Mouse (Mus musculus) liver, postnatal 0 days (tissue): ENCODE measurements at regions not wholly inside any gene's neighbourhood (a gene's known extent, or its start where the extent isn't known, plus 50 kb on each side); places are given as distances from the start of the nearest gene placed in this dataset.
A peak's percentile ranks its signal among the peaks of the same experiment; 100 is the strongest.

Experiments
- ATAC-seq: fragments of 200-750 bp; cut with Nextera tagmentation; 2 replicates; pipeline ENCODE4 v1.8.0; 2017; ENCODE audit warnings: mild to moderate bottlenecking, moderate library complexity
- DNase-seq: peaks from one replicate; pipeline ENCODE4 v3.0.0-alpha.2; 2016
- H3K27ac ChIP-seq: fragments of 300-500 bp; sonication (generic); 2 replicates; pipeline ENCODE4 v1.5.1; 2014; ENCODE audit warnings: antibody characterized with exemption, moderate library complexity, mild to moderate bottlenecking, low read depth
- H3K27me3 ChIP-seq: fragments of 300-500 bp; sonication (generic); 2 replicates; pipeline ENCODE4 v1.6.1; 2014; ENCODE audit warnings: low read length, control low read depth, mixed read lengths; ENCODE audit not compliant: insufficient read depth
- H3K36me3 ChIP-seq: fragments of 300-500 bp; sonication (generic); replicated peaks from 2 replicates; pipeline ENCODE4 v1.6.1; 2014; ENCODE audit warnings: mild to moderate bottlenecking, control low read depth, low read length, moderate library complexity, mixed read lengths; ENCODE audit not compliant: insufficient read depth
- H3K4me1 ChIP-seq: fragments of 300-500 bp; sonication (generic); 2 replicates; pipeline ENCODE4 v1.6.1; 2014; ENCODE audit warnings: antibody characterized with exemption, mild to moderate bottlenecking, control low read depth; ENCODE audit not compliant: insufficient read depth
- H3K4me2 ChIP-seq: fragments of 300-500 bp; sonication (generic); 2 replicates; pipeline ENCODE4 v1.6.1; 2014; ENCODE audit warnings: low read depth, mild to moderate bottlenecking, low read length, moderate library complexity, mixed read lengths
- H3K4me3 ChIP-seq: fragments of 300-500 bp; sonication (generic); 2 replicates; pipeline ENCODE4 v1.5.1; 2014; ENCODE audit warnings: low read depth, low read length
- H3K9ac ChIP-seq: fragments of 300-500 bp; sonication (generic); replicated peaks from 2 replicates; pipeline ENCODE4 v1.6.1; 2014; ENCODE audit warnings: mild to moderate bottlenecking, moderate library complexity
- H3K9me3 ChIP-seq: fragments of 300-500 bp; sonication (generic); 2 replicates; pipeline ENCODE4 v1.6.1; 2016; ENCODE audit warnings: mild to moderate bottlenecking, control low read depth, low read length, mixed read lengths
- CTCF ChIP-seq: sonication (generic); IDR thresholded peaks from 2 replicates; pipeline ENCODE4 v1.5.1; 2016; ENCODE audit warnings: antibody characterized with exemption, low read depth
- EP300 ChIP-seq: IDR thresholded peaks from 2 replicates; pipeline ENCODE4 v1.6.1; 2016; ENCODE audit warnings: antibody characterized with exemption, low read depth, mild to moderate bottlenecking
- WGBS: fragments of 180-500 bp; shearing (Covaris S2); extraction: QIAGEN DNeasy Blood & Tissue Kit; methylation state at CpG from one replicate; pipeline ENCODE4 v1.1.7; 2014; ENCODE audit not compliant: insufficient replicate concordance; 5-methylcytosine and 5-hydroxymethylcytosine counted together

DNA sequence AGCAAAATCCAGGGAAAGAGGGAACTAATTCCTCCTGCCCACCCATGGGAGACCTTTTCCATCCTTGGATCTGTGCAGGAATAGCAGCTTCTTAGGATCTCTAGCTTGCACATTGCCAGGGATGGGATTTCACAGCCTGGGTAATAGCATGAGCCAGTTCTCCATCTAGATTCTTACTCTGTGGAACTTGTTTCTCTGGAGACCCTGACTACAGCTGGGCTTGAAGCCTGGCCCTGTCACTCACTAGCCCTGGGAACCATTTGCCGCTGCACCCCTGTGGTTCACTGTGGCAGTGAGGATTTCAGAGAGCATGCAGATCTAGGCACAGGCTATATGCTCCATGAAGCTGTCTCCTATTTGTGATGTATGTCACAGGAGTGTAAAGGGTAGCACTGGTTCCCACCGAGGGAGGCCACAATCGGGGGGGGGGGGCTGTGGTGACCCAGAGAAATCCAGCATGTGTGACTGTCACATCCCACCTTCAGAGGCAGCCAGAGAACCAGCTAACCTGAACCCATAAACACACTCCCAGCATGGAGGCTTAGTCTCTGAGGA is 183.5 kb downstream of the Gadd45g start:
- H3K9ac ChIP-seq = no peak overlapping the region
- WGBS = 62% methylated on average over 3 of the region's 3 CpGs
- no peak overlapping the region for H3K27ac ChIP-seq
- no peak overlapping the region for H3K4me3 ChIP-seq
- peaks cover 6% of the 10 kb centered on the region for H3K4me1 ChIP-seq
- no peaks in the 10 kb centered on the region for H3K36me3 ChIP-seq
- H3K9me3 ChIP-seq = no peaks in the 10 kb centered on the region
- ATAC-seq = no peak
- TF ChIP-seq EP300 (no peak), CTCF (no peak)
- no peak overlapping the region for H3K4me2 ChIP-seq
- DNase-seq = no peak
- no peaks in the 10 kb centered on the region for H3K27me3 ChIP-seq

DNA sequence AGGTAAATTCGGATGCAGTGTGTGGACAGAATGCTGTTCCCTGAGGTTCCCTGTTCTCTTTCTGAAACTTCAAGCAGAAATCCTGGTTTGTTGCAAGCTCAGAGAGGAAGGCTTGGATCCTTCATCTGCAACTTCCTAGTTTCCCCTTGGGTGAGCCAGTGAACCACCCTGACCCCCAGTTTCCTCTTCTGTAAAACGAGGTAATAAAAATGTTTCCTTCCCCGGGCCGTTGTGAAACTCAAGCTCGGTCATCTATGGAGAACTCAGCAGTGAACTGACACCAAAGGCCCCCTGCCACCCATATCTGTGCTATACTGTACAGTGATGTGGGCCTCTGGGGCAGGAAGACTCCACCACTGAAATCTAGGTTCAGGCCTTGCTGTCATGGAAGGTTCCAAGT is 185.0 kb downstream of the Gadd45g start:
- Histone ChIP-seq H3K4me3 (no peak overlapping the region), H3K27ac (no peak overlapping the region), H3K36me3 (no peaks in the 10 kb centered on the region), H3K27me3 (no peaks in the 10 kb centered on the region), H3K4me1 (peaks cover 5% of the 10 kb centered on the region), H3K4me2 (no peak overlapping the region), H3K9ac (no peak overlapping the region), H3K9me3 (no peaks in the 10 kb centered on the region)
- ATAC-seq (no peak), DNase-seq (no peak)
- WGBS = 37% methylated on average over 5 of the region's 5 CpGs
- TF ChIP-seq CTCF (no peak), EP300 (no peak)

DNA sequence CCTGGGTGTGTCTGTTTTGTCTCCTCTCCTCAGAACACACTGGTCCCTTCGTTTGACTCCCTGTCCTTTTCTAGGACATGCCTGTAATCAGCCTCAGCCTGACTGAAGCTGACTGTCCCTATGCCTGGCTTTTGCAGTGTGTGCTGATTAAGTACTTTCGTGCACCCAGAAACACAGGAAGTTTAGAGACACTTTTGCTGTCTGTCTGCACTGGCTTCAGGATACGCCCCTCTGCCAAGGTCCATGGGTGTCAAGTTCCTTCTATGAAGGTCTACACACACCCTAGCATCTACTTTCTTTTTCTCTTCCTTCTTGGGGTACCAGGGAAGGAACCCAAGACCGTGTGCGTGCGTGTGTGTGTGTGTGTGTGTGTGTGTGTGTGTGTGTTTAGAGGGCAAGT is 189.3 kb downstream of the Gadd45g start:
- DNase-seq (no peak), ATAC-seq (peak; percentile 73)
- Histone ChIP-seq H3K4me1 (peaks cover 10% of the 10 kb centered on the region), H3K36me3 (no peaks in the 10 kb centered on the region), H3K27ac (peak overlapping the region; percentile 19; the same call in 1 of the 2 replicates), H3K4me2 (no peak overlapping the region), H3K9me3 (no peaks in the 10 kb centered on the region), H3K27me3 (no peaks in the 10 kb centered on the region), H3K9ac (no peak overlapping the region), H3K4me3 (no peak overlapping the region)
- 32% methylated on average over 6 of the region's 6 CpGs for WGBS
- no peak for TF ChIP-seq CTCF
- TF ChIP-seq EP300 = peak; percentile 65

DNA sequence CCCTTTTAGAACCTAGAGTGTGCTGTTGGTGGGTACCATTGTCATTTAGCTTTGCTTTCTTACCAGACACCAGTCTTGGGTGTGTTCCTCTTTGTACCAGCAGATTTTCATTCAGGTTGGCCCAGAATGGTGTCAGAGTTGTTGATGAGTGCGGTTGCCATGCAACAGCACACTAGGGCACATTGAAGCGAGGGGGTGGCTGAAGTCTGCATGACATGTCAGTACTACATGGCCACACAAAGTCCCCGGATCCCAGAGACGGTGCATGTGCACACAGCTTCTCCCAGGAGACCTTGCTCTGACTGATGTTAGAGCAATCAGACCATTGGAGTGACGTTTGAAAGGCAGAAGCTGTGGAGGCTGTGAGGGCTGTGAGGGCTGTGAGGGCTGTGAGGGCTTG is 189.9 kb downstream of the Gadd45g start:
- 58% methylated on average over 5 of the region's 5 CpGs for WGBS

DNA sequence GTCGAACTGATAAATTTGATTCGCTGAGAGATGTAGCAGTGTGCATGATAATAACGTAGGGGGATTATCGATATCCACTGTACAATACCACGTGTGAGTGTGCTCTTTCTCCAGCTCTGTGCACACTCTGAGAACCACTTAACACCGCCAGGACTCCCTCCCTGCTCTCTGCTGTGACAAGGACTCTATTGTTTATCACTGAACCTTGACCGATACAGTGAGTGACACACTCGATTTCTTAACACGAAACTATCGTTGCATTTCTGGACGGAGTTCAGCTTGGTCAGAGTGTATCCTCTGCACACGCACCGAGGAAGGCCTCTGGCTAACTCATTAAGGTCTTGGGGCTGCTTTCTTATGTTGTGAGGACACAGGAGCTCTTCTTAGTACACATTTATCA is 190.7 kb downstream of the Gadd45g start:
- peaks cover 22% of the 10 kb centered on the region for H3K4me1 ChIP-seq
- H3K27me3 ChIP-seq = no peaks in the 10 kb centered on the region
- no peaks in the 10 kb centered on the region for H3K9me3 ChIP-seq
- no peak overlapping the region for H3K27ac ChIP-seq
- DNase-seq = no peak
- 66% methylated on average over 13 of the region's 13 CpGs for WGBS
- no peak overlapping the region for H3K9ac ChIP-seq
- ATAC-seq = 0 out of 2 replicates have a peak, but pooled peaks have one; percentile 30
- no peak; the same call in 1 of the 2 replicates for TF ChIP-seq EP300
- no peaks in the 10 kb centered on the region for H3K36me3 ChIP-seq
- H3K4me2 ChIP-seq = no peak overlapping the region
- H3K4me3 ChIP-seq = no peak overlapping the region

More for the DNA sequence above, 189.9 kb downstream of the Gadd45g start:
- Histone ChIP-seq H3K27me3 (no peaks in the 10 kb centered on the region), H3K9me3 (no peaks in the 10 kb centered on the region), H3K4me2 (no peak overlapping the region), H3K9ac (no peak overlapping the region), H3K4me3 (no peak overlapping the region), H3K4me1 (peaks cover 14% of the 10 kb centered on the region), H3K27ac (no peak overlapping the region), H3K36me3 (no peaks in the 10 kb centered on the region)
- ATAC-seq (no peak), DNase-seq (no peak)
- TF ChIP-seq CTCF (no peak), EP300 (no peak)

GRCm38 (mm10) chr13:52041467-52042421 is 195.3 kb downstream of the Gadd45g start:
- H3K9me3 ChIP-seq = no peaks in the 10 kb centered on the region
- TF ChIP-seq CTCF (no peak), EP300 (no peak)
- no peak overlapping the region for H3K4me3 ChIP-seq
- 33% methylated on average over 15 of the region's 15 CpGs for WGBS
- H3K4me1 ChIP-seq = peaks cover 18% of the 10 kb centered on the region
- H3K36me3 ChIP-seq = no peaks in the 10 kb centered on the region
- ATAC-seq (peak; percentile 66), DNase-seq (peak; percentile 47)
- H3K27me3 ChIP-seq = no peaks in the 10 kb centered on the region
- no peak overlapping the region for H3K9ac ChIP-seq
- peak overlapping the region; percentile 38; the same call in 1 of the 2 replicates for H3K4me2 ChIP-seq
- peak overlapping the region; percentile 72 for H3K27ac ChIP-seq
